Mouse (Mus musculus) gastrocnemius, postnatal 10 days (tissue): ENCODE measurements around the gene Olfr26. TPM values are rescaled to one million over a fixed set of nuclear protein-coding genes. Genes with fewer than 3 reads are reported as not detected.
"Not testable (repeated sequence)": the region's sequence is repeated elsewhere in the genome, so short reads cannot be mapped to it uniquely, and the experiment has no call there.

Experiments
- DNase-seq: peaks from one replicate; pipeline ENCODE4 v3.0.0; 2021; ENCODE audit warnings: mixed read lengths
- long read RNA-seq, 2 experiments: library from polyadenylated mRNA; stranded (forward); transcript quantifications; one replicate each; pipeline ENCODE4 v2.0.0; 2021
- total RNA-seq, 2 experiments: library from RNA; stranded (reverse); gene quantifications; 2 replicates each; pipeline ENCODE4 v1.2.3; 2021

Olfr26 gene
- not detected for total RNA-seq
- long read RNA-seq, experiment 1: 0 reads
- long read RNA-seq, experiment 2: 0 reads

GRCm38 (mm10) chr9:38854760-38855159 is at the start of gene Olfr26:
Gene Olfr26 (plus strand): TSS chr9:38855060.
- DNase-seq: no peak

GRCm38 (mm10) chr9:38805696-38806095 is 49.2 kb upstream of the Olfr26 start:
- no peak for DNase-seq

GRCm38 (mm10) chr9:38814314-38814713 is 40.5 kb upstream of the Olfr26 start, which contains the start of gene Olfr922:
Gene Olfr922 (plus strand): TSS chr9:38814614.
- DNase-seq: no peak

GRCm38 (mm10) chr9:38815458-38815986 is 39.3 kb upstream of the Olfr26 start:
- DNase-seq: no peak

GRCm38 (mm10) chr9:38826245-38826644 is 28.6 kb upstream of the Olfr26 start, which contains the start of gene Olfr923:
Gene Olfr923 (plus strand): TSS chr9:38826545.
- no peak for DNase-seq

- DNase-seq: no peak
These were observed 21.8 kb upstream of the Olfr26 start for GRCm38 (mm10) chr9:38833027-38833426.

GRCm38 (mm10) chr9:38844149-38844548 is 10.7 kb upstream of the Olfr26 start, which contains the start of gene Olfr924:
Gene Olfr924 (plus strand): TSS chr9:38844449.
- no peak for DNase-seq

- DNase-seq: not testable (repeated sequence)
These were observed 20.0 kb downstream of the Olfr26 start for GRCm38 (mm10) chr9:38874880-38875279.

GRCm38 (mm10) chr9:38876826-38877225 is 22.0 kb downstream of the Olfr26 start, which contains the start of gene Olfr926:
Gene Olfr926 (plus strand): TSS chr9:38877126.
- DNase-seq: no peak

Other genes with a start within 250 kb of the Olfr26 start
- gene Olfr914, start 250.0 kb upstream of the Olfr26 start, total RNA-seq: not detected
- not detected for gene Olfr916, start 195.2 kb upstream of the Olfr26 start, total RNA-seq
- gene Olfr917, start 189.2 kb upstream of the Olfr26 start, total RNA-seq: not detected
- gene Olfr918, start 180.5 kb upstream of the Olfr26 start, total RNA-seq: not detected
- gene Olfr919, start 151.4 kb upstream of the Olfr26 start, total RNA-seq: not detected
- 10 to 100 TPM; 22.5 to 29.6 TPM for gene Vwa5a, start 136.8 kb upstream of the Olfr26 start, total RNA-seq
- under 1 TPM; 0.07 to 0.12 TPM for gene Olfr920, start 102.8 kb upstream of the Olfr26 start, total RNA-seq
- not detected for gene Olfr921, start 82.0 kb upstream of the Olfr26 start, total RNA-seq
- gene Olfr922, start 40.4 kb upstream of the Olfr26 start, total RNA-seq: not detected
- gene Olfr923, start 28.5 kb upstream of the Olfr26 start, total RNA-seq: not detected
- gene Olfr924, start 10.6 kb upstream of the Olfr26 start, total RNA-seq: not detected
- gene Olfr926, start 22.1 kb downstream of the Olfr26 start, total RNA-seq: not detected
- gene Olfr930, start 74.7 kb downstream of the Olfr26 start, total RNA-seq: not detected
- not detected for gene Olfr933, start 117.3 kb downstream of the Olfr26 start, total RNA-seq
- not detected for gene Olfr934, start 133.3 kb downstream of the Olfr26 start, total RNA-seq
- not detected for gene Olfr935, start 144.6 kb downstream of the Olfr26 start, total RNA-seq
- not detected for gene Olfr146, start 168.3 kb downstream of the Olfr26 start, total RNA-seq
- gene Olfr937, start 209.9 kb downstream of the Olfr26 start, total RNA-seq: not detected
- not detected for gene Olfr938, start 223.8 kb downstream of the Olfr26 start, total RNA-seq